8 mouse cellular contexts compared by ENCODE assay signal in genomic region chr11:86356854-86357788, GRCm38 (mm10). TPM values are rescaled to one million over a fixed set of nuclear protein-coding genes. Genes with fewer than 3 reads are reported as not detected.
DNase-seq lines count a peak whose midpoint lies in the region; ATAC-seq and TF ChIP-seq lines count a peak whose summit lies in the region.

Gene Med13, minus strand, starts transcription at chr11:86357602.

- H3K4me2 ChIP-seq in forebrain, postnatal 0 days (ENCODE audit: low read depth): peak within 1 kb of the TSS; percentile 59

- H3K36me3 ChIP-seq in forebrain, postnatal 0 days (ENCODE audit: insufficient read depth): no peaks in the 10 kb centered on the region

- peak within 1 kb of the TSS; percentile 99 for H3K9ac ChIP-seq in forebrain, postnatal 0 days

- no peaks in the 10 kb centered on the region for H3K27me3 ChIP-seq in cerebellum, adult 2 months (ENCODE audit: control insufficient read depth, insufficient read depth, low read length)
- H3K27me3 ChIP-seq in forebrain, postnatal 0 days (ENCODE audit: insufficient read depth, low read length): no peaks in the 10 kb centered on the region

- peak; percentile 36 for ATAC-seq in forebrain, postnatal 0 days

- H3K9me3 ChIP-seq in forebrain, postnatal 0 days (ENCODE audit: low read length): no peaks in the 10 kb centered on the region

- peak; percentile 67 for DNase-seq in NIH3T3 (ENCODE audit: low read depth)
- DNase-seq in cerebellum, adult 2 months: peak; percentile 41 to 53
- peak; percentile 47 for DNase-seq in forebrain, postnatal 0 days
- DNase-seq in heart, postnatal 4 days: peak; percentile 57
- DNase-seq in layer of hippocampus, adult 9-11 months: peak; percentile 23
- DNase-seq in lung, postnatal 10 days: peak; percentile 61
- DNase-seq in ovary, postnatal 14 days (ENCODE audit: low spot score): peak; percentile 34
- DNase-seq in thymus, postnatal 14 days: peak; percentile 73

- peaks cover 10% of the 10 kb centered on the region; the same call in 1 of the 2 replicates for H3K4me1 ChIP-seq in cerebellum, adult 2 months (ENCODE audit: control insufficient read depth, insufficient read depth, low read length)
- H3K4me1 ChIP-seq in forebrain, postnatal 0 days (ENCODE audit: insufficient read depth): peaks cover 16% of the 10 kb centered on the region; the same call in 1 of the 2 replicates

- no peak for TF ChIP-seq CTCF in cerebellum, adult 2 months (IDR thresholded peaks at IDR 0.05; ENCODE audit: borderline replicate concordance, insufficient read depth, low read depth, low read length)
- TF ChIP-seq CTCF in forebrain, postnatal 0 days (IDR thresholded peaks at IDR 0.05; ENCODE audit: low read depth): 0 out of 2 replicates have a peak, but pooled peaks have one; percentile 17

- peak within 1 kb of the TSS; percentile 82 for H3K4me3 ChIP-seq in cerebellum, adult 2 months (replicated peaks; ENCODE audit: insufficient read depth, low read depth, low read length)
- peak within 1 kb of the TSS; percentile 98 for H3K4me3 ChIP-seq in forebrain, postnatal 0 days (ENCODE audit: low read depth, low read length)

- 0 out of 2 replicates have a peak, but pooled peaks have one; percentile 10 for TF ChIP-seq POLR2A in cerebellum, adult 2 months (IDR thresholded peaks at IDR 0.05; ENCODE audit: borderline replicate concordance, insufficient read depth, low read length)

- peak within 1 kb of the TSS; percentile 81 for H3K27ac ChIP-seq in cerebellum, adult 2 months (ENCODE audit: insufficient read depth, low read length)
- peak within 1 kb of the TSS; percentile 95 for H3K27ac ChIP-seq in forebrain, postnatal 0 days (ENCODE audit: low read depth, low read length)

- under 1% methylated on average over 81 of the region's 81 CpGs for WGBS in cerebellum, adult 2 months
- 2% methylated on average over 70 of the region's 81 CpGs for WGBS in forebrain, postnatal 0 days

RNA-seq across cellular contexts. Expression of gene Med13, which starts in this region (rescaled TPM):
- 21.4 and 23.6 TPM in 2 replicates for polyA plus RNA-seq in cerebellum, adult 2 months (2012; rRNA removed)
- total RNA-seq in forebrain, postnatal 0 days (2014; rRNA removed): 54.0 and 57.0 TPM in 2 replicates
- 3.8 and 5.5 TPM in 2 replicates for polyA plus RNA-seq in forebrain, postnatal 0 days (2015; fragmentation: Nextera tagmentation; extraction: Ambion mirVana)
- total RNA-seq in heart, postnatal 4 days (2021): 10 to 100 TPM; 41.9 to 43.1 TPM

Comparison
In these comparisons a context has a peak if more than half of its experiments do, and no peak if none do; other contexts are left out.
1. Peak in every context shown above with its lines: DNase-seq, ATAC-seq, H3K4me3 ChIP-seq and H3K27ac ChIP-seq.
2. DNase-seq: peak in every context shown above with its lines; median percentile 73 in thymus, postnatal 14 days; 67 in NIH3T3; 61 in lung, postnatal 10 days; 57 in heart, postnatal 4 days; 47 in cerebellum, adult 2 months; 47 in forebrain, postnatal 0 days; 34 in ovary, postnatal 14 days; 23 in layer of hippocampus, adult 9-11 months.